Mouse (Mus musculus) liver, postnatal 0 days (tissue): Measurements from ENCODE around the gene Glb1. TPM values are rescaled to one million over a fixed set of nuclear protein-coding genes. Genes with fewer than 3 reads are reported as not detected.

Experiments
- ATAC-seq: fragments of 200-750 bp; cut with Nextera tagmentation; 2 replicates; pipeline ENCODE4 v1.8.0; 2017; ENCODE audit warnings: mild to moderate bottlenecking, moderate library complexity
- DNase-seq: peaks from one replicate; pipeline ENCODE4 v3.0.0-alpha.2; 2016
- H3K27ac ChIP-seq: fragments of 300-500 bp; sonication (generic); 2 replicates; pipeline ENCODE4 v1.5.1; 2014; ENCODE audit warnings: antibody characterized with exemption, moderate library complexity, mild to moderate bottlenecking, low read depth
- H3K27me3 ChIP-seq: fragments of 300-500 bp; sonication (generic); 2 replicates; pipeline ENCODE4 v1.6.1; 2014; ENCODE audit warnings: low read length, control low read depth, mixed read lengths; ENCODE audit not compliant: insufficient read depth
- H3K36me3 ChIP-seq: fragments of 300-500 bp; sonication (generic); replicated peaks from 2 replicates; pipeline ENCODE4 v1.6.1; 2014; ENCODE audit warnings: mild to moderate bottlenecking, control low read depth, low read length, moderate library complexity, mixed read lengths; ENCODE audit not compliant: insufficient read depth
- H3K4me1 ChIP-seq: fragments of 300-500 bp; sonication (generic); 2 replicates; pipeline ENCODE4 v1.6.1; 2014; ENCODE audit warnings: antibody characterized with exemption, mild to moderate bottlenecking, control low read depth; ENCODE audit not compliant: insufficient read depth
- H3K4me2 ChIP-seq: fragments of 300-500 bp; sonication (generic); 2 replicates; pipeline ENCODE4 v1.6.1; 2014; ENCODE audit warnings: low read depth, mild to moderate bottlenecking, low read length, moderate library complexity, mixed read lengths
- H3K4me3 ChIP-seq: fragments of 300-500 bp; sonication (generic); 2 replicates; pipeline ENCODE4 v1.5.1; 2014; ENCODE audit warnings: low read depth, low read length
- H3K9ac ChIP-seq: fragments of 300-500 bp; sonication (generic); replicated peaks from 2 replicates; pipeline ENCODE4 v1.6.1; 2014; ENCODE audit warnings: mild to moderate bottlenecking, moderate library complexity
- H3K9me3 ChIP-seq: fragments of 300-500 bp; sonication (generic); 2 replicates; pipeline ENCODE4 v1.6.1; 2016; ENCODE audit warnings: mild to moderate bottlenecking, control low read depth, low read length, mixed read lengths
- CTCF ChIP-seq: sonication (generic); IDR thresholded peaks from 2 replicates; pipeline ENCODE4 v1.5.1; 2016; ENCODE audit warnings: antibody characterized with exemption, low read depth
- EP300 ChIP-seq: IDR thresholded peaks from 2 replicates; pipeline ENCODE4 v1.6.1; 2016; ENCODE audit warnings: antibody characterized with exemption, low read depth, mild to moderate bottlenecking
- WGBS: fragments of 180-500 bp; shearing (Covaris S2); extraction: QIAGEN DNeasy Blood & Tissue Kit; methylation state at CpG from one replicate; pipeline ENCODE4 v1.1.7; 2014; ENCODE audit not compliant: insufficient replicate concordance; 5-methylcytosine and 5-hydroxymethylcytosine counted together
- polyA plus RNA-seq: library from polyadenylated mRNA; unstranded; fragments of >200 nt; fragmentation: Nextera tagmentation; extraction: Ambion mirVana; gene quantifications from 2 replicates; pipeline ENCODE4 v1.2.1, GENCODE M21; 2015

Glb1 gene
- polyA plus RNA-seq, 1 experiment from 2014 or later = 10.3 TPM

GRCm38 (mm10) chr9:114377168-114377567 is 23.7 kb upstream of the Glb1 start:
- H3K27me3 ChIP-seq = no peaks in the 10 kb centered on the region
- WGBS = 77% methylated on average over 10 of the region's 10 CpGs
- H3K4me3 ChIP-seq = no peak overlapping the region
- no peak for ATAC-seq
- no peaks in the 10 kb centered on the region for H3K4me1 ChIP-seq
- H3K36me3 ChIP-seq = peaks cover 4% of the 10 kb centered on the region; the same call in 1 of the 2 replicates
- DNase-seq = no peak
- no peak overlapping the region for H3K9ac ChIP-seq
- no peaks in the 10 kb centered on the region for H3K9me3 ChIP-seq
- no peak for TF ChIP-seq EP300
- no peak for TF ChIP-seq CTCF
- H3K4me2 ChIP-seq = no peak overlapping the region
- H3K27ac ChIP-seq = no peak overlapping the region

DNA sequence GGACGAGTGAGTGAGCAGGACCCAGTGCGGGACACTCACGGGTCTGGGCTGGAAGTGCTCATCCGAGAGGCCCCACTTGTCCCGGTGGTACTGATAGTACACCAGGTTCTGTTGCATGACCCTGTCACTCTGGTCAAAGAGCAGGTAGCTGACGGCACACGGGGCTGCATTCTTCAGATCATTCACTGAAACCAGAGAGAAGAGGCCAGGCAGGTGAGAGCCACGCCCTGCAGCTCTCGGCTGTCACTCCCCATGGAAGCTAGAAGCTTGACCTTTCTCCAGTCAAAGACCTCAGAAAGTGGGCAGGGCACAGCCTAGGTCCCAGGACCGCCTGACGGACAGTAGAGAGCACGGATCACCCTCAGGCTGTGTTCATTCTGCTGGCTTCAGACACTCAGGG is 21.0 kb upstream of the Glb1 start:
- no peak overlapping the region for H3K4me3 ChIP-seq
- WGBS = 83% methylated on average over 12 of the region's 12 CpGs
- no peak for TF ChIP-seq CTCF
- TF ChIP-seq EP300 = no peak
- H3K4me2 ChIP-seq = no peak overlapping the region
- no peak overlapping the region for H3K9ac ChIP-seq
- peaks cover 4% of the 10 kb centered on the region; the same call in 1 of the 2 replicates for H3K36me3 ChIP-seq
- no peaks in the 10 kb centered on the region for H3K4me1 ChIP-seq
- no peaks in the 10 kb centered on the region for H3K9me3 ChIP-seq
- no peak overlapping the region for H3K27ac ChIP-seq
- no peak for DNase-seq
- no peak for ATAC-seq
- H3K27me3 ChIP-seq = no peaks in the 10 kb centered on the region

DNA sequence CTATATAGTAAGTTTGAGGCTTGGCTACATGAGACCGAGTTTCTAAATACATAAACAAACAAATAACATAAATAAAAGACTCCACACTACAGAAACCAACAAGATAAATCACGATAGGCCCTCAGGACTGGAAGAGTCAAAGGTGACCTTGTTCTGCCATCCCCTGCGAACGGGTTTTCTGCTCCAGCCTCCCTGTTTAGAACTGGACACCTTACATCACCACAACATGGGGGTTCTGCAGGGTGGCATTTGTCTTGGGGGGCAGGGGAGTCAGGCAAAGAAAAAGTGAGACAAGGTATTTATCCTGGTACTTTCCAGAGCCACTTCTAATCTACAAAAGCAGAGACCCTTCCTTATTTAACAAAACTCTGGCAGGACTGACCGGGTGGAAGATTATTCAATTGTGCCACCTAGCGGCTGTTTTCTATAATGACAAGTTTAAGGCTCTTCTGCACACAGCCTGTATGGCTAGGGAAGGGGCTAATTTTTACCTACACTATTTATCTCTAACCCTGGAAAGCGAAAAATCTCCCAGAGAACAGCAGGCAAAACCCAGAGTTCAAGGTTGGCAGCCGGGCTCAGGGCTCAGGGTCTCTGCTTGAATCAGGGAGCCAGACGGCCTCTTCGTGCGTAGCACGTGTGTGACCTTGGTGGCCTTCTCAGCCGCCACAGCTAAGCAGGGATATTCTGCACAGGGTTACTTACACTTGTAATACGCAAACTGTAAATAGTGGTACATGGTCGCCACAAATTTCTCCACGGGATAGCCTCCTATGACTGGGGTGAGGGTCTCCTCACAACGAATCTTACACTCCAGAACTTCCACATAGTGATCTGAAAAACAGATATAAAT is 19.8 kb upstream of the Glb1 start:
- TF ChIP-seq CTCF (peak; percentile 67), EP300 (no peak)
- H3K9ac ChIP-seq = no peak overlapping the region
- WGBS = 65% methylated on average over 17 of the region's 17 CpGs
- H3K9me3 ChIP-seq = no peaks in the 10 kb centered on the region
- no peak overlapping the region for H3K4me3 ChIP-seq
- DNase-seq (peak; percentile 37), ATAC-seq (0 out of 2 replicates have a peak, but pooled peaks have one; percentile 21)
- H3K27me3 ChIP-seq = no peaks in the 10 kb centered on the region
- no peak overlapping the region for H3K27ac ChIP-seq
- peaks cover 4% of the 10 kb centered on the region; the same call in 1 of the 2 replicates for H3K36me3 ChIP-seq
- no peaks in the 10 kb centered on the region for H3K4me1 ChIP-seq
- H3K4me2 ChIP-seq = no peak overlapping the region

DNA sequence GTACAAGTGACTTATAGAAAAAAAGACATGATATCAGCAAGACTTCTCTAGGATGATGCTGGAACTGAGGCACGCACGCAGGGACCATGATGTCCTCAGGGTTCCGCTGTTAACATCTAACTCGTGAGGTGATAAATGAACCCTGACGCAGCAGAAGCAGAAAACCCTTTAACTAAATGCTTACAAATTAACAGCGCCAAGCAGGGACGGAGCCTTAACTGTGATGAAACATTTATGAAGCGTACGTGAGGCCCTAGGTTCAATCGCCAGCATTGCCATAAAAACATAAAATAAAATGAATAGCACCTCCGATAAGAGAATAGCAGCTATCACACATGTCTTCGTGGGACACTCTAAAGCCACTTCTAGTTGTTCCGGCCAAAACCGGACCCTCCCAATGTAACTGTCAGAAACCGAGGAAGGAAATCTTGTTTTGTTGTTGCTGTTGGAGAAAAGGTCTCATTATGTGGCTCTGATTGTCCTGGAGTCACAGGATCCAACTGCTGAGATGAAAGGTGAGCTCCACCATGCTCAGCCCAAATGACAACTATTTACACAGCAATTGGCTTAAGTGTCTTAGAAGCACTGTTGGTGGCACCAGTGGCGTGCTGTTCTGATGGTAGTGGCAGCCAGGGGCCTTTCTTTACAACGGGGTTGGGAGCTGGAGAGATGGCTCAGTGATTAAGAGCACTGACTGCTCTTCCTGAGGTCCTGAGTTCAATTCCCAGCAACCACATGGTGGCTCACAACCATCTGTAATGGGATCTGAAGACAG is 17.8 kb upstream of the Glb1 start:
- no peak for ATAC-seq
- no peaks in the 10 kb centered on the region for H3K9me3 ChIP-seq
- H3K4me1 ChIP-seq = no peaks in the 10 kb centered on the region
- no peak overlapping the region for H3K27ac ChIP-seq
- no peak for DNase-seq
- no peaks in the 10 kb centered on the region for H3K27me3 ChIP-seq
- TF ChIP-seq EP300 = no peak
- TF ChIP-seq CTCF = no peak
- H3K9ac ChIP-seq = no peak overlapping the region
- H3K36me3 ChIP-seq = peaks cover 2% of the 10 kb centered on the region; the same call in 1 of the 2 replicates
- H3K4me2 ChIP-seq = no peak overlapping the region
- 85% methylated on average over 17 of the region's 17 CpGs for WGBS
- H3K4me3 ChIP-seq = no peak overlapping the region

- no peaks in the 10 kb centered on the region for H3K27me3 ChIP-seq
- ATAC-seq (no peak), DNase-seq (no peak)
- no peak overlapping the region for H3K9ac ChIP-seq
- H3K4me1 ChIP-seq = no peaks in the 10 kb centered on the region; the same call in 1 of the 2 replicates
- WGBS = 94% methylated on average over 24 of the region's 24 CpGs
- 0 out of 2 replicates have a peak, but pooled peaks cover 2% of the 10 kb centered on the region for H3K36me3 ChIP-seq
- H3K4me2 ChIP-seq = no peak overlapping the region
- H3K4me3 ChIP-seq = no peak overlapping the region
- no peak for TF ChIP-seq EP300
- no peak for TF ChIP-seq CTCF
- H3K9me3 ChIP-seq = no peaks in the 10 kb centered on the region
- H3K27ac ChIP-seq = no peak overlapping the region
These were observed 16.2 kb upstream of the Glb1 start for GRCm38 (mm10) chr9:114384691-114385090.

DNA sequence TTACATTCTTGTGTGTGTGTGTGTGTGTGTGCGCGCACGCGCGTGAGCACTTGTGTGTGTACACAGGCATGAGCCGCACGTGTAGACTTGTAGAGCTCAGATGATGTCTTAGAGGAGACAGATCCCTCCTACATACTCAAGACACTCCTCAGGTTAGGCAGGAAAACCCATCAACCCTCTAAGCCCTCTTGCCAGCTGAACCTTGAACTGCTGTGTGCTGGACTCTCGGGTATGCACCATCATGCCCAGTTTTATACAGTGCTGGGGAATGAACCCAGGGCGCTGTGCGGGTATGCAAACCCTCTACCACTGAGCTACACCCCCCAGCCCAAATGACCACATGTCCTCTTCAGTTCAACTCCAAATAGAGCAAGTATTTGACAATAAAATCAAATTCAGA is 15.7 kb upstream of the Glb1 start:
- Histone ChIP-seq H3K27ac (no peak overlapping the region), H3K9ac (no peak overlapping the region), H3K4me1 (peaks cover 3% of the 10 kb centered on the region), H3K36me3 (0 out of 2 replicates have a peak, but pooled peaks cover under 1% of the 10 kb centered on the region), H3K4me2 (no peak overlapping the region), H3K27me3 (no peaks in the 10 kb centered on the region), H3K4me3 (no peak overlapping the region), H3K9me3 (no peaks in the 10 kb centered on the region)
- ATAC-seq (no peak), DNase-seq (no peak)
- WGBS = 89% methylated on average over 10 of the region's 10 CpGs
- no peak for TF ChIP-seq EP300
- no peak for TF ChIP-seq CTCF
